Mouse (Mus musculus) MEL (cell line): Measurements from ENCODE around the gene Ppfia1. TPM values are rescaled to one million over a fixed set of nuclear protein-coding genes. Genes with fewer than 3 reads are reported as not detected.

ENCODE experiments used
- DNase-seq: peaks from one replicate; pipeline ENCODE4 v3.0.0; 2011; ENCODE audit warnings: low read depth, low spot score
- H3K27ac ChIP-seq: 2 replicates; pipeline ENCODE4 v1.5.1; 2012; ENCODE audit warnings: low read depth, mild to moderate bottlenecking, control low read depth, low read length, moderate library complexity; ENCODE audit not compliant: control insufficient read depth
- H3K27me3 ChIP-seq, 2 experiments: fragments of 150-350 bp in 1 of 2; sonication (generic) in 1 of 2; 2 replicates each; pipeline ENCODE4 v1.6.1; 2012; ENCODE audit warnings: low read length in 2 of 2, mild to moderate bottlenecking in 2 of 2, improper control_type of control experiment in 1 of 2, moderate library complexity in 1 of 2; ENCODE audit not compliant: insufficient read depth in 2 of 2, control insufficient read depth in 1 of 2
- H3K36me3 ChIP-seq, 2 experiments: 2 replicates each; pipeline ENCODE4 v1.6.1; 2012 to 2014; ENCODE audit warnings: low read length in 2 of 2, improper control_type of control experiment in 1 of 2, inconsistent platforms in 1 of 2, mild to moderate bottlenecking in 1 of 2; ENCODE audit not compliant: insufficient read depth in 2 of 2, control insufficient read depth in 1 of 2
- H3K4me1 ChIP-seq, 2 experiments: fragments of 150-350 bp in 1 of 2; sonication (generic) in 1 of 2; 2 replicates each; pipeline ENCODE4 v1.6.1; 2012; ENCODE audit warnings: low read length in 2 of 2, improper control_type of control experiment in 1 of 2, mild to moderate bottlenecking in 1 of 2; ENCODE audit not compliant: insufficient read depth in 2 of 2, control insufficient read depth in 1 of 2
- H3K4me3 ChIP-seq, 2 experiments: fragments of 150-350 bp in 1 of 2; sonication (generic) in 1 of 2; 2 replicates each; pipeline ENCODE4 v1.5.1; 2012; ENCODE audit warnings: low read depth in 2 of 2, low read length in 2 of 2, mild to moderate bottlenecking in 2 of 2, moderate library complexity in 2 of 2, control low read depth in 1 of 2, improper control_type of control experiment in 1 of 2; ENCODE audit not compliant: control insufficient read depth in 1 of 2, insufficient read depth in 1 of 2
- H3K79me2 ChIP-seq: 2 replicates; pipeline ENCODE4 v1.6.1; 2012; ENCODE audit warnings: mild to moderate bottlenecking, low read length, moderate library complexity; ENCODE audit not compliant: control insufficient read depth, poor library complexity, insufficient read depth
- H3K9ac ChIP-seq: 2 replicates; pipeline ENCODE4 v1.6.1; 2012; ENCODE audit warnings: low read depth, mild to moderate bottlenecking, control low read depth, low read length, moderate library complexity; ENCODE audit not compliant: control insufficient read depth, poor library complexity, severe bottlenecking
- H3K9me3 ChIP-seq: fragments of 150-350 bp; sonication (generic); replicated peaks from 2 replicates; pipeline ENCODE4 v1.6.1; 2012; ENCODE audit warnings: mild to moderate bottlenecking, low read length, improper control_type of control experiment, moderate library complexity; ENCODE audit not compliant: insufficient read depth
- CHD1 ChIP-seq: IDR thresholded peaks from 2 replicates; pipeline ENCODE4 v1.6.1; 2012; ENCODE audit warnings: low read depth, mild to moderate bottlenecking, inconsistent platforms, low read length, improper control_type of control experiment
- CTCF ChIP-seq, 3 experiments: IDR thresholded peaks in 2 of 3; conservative IDR thresholded peaks in 1 of 3; 2 replicates each; pipeline ENCODE4 v1.5.1; 2011 to 2012; ENCODE audit warnings: low read length in 3 of 3, low read depth in 2 of 3, mild to moderate bottlenecking in 2 of 3, improper control_type of control experiment in 1 of 3, inconsistent platforms in 1 of 3, mixed read lengths in 1 of 3, moderate library complexity in 1 of 3; ENCODE audit not compliant: control insufficient read depth in 1 of 3, insufficient read depth in 1 of 3, poor library complexity in 1 of 3, severe bottlenecking in 1 of 3
- E2F4 ChIP-seq: IDR thresholded peaks from 2 replicates; pipeline ENCODE4 v1.6.1; 2011; ENCODE audit warnings: low read depth, low read length, improper control_type of control experiment, borderline replicate concordance
- GATA1 ChIP-seq: IDR thresholded peaks from 2 replicates; pipeline ENCODE4 v1.6.1; 2011; ENCODE audit warnings: low read depth, low read length, improper control_type of control experiment
- HCFC1 ChIP-seq: IDR thresholded peaks from 2 replicates; pipeline ENCODE4 v1.6.1; 2012; ENCODE audit warnings: low read depth, mild to moderate bottlenecking, inconsistent platforms, low read length, improper control_type of control experiment, moderate library complexity
- KAT2A ChIP-seq: conservative IDR thresholded peaks from 2 replicates; pipeline ENCODE4 v1.6.1; 2012; ENCODE audit warnings: low read depth, low read length, improper control_type of control experiment, inconsistent platforms
- MAX ChIP-seq: IDR thresholded peaks from 2 replicates; pipeline ENCODE4 v1.6.1; 2011; ENCODE audit warnings: low read length, improper control_type of control experiment
- MXI1 ChIP-seq: IDR thresholded peaks from 2 replicates; pipeline ENCODE4 v1.6.1; 2011; ENCODE audit warnings: mild to moderate bottlenecking, low read depth, low read length, improper control_type of control experiment
- MYB ChIP-seq: IDR thresholded peaks from 2 replicates; pipeline ENCODE4 v1.6.1; 2011; ENCODE audit warnings: mild to moderate bottlenecking, low read depth, low read length, improper control_type of control experiment
- MYC ChIP-seq: IDR thresholded peaks from 2 replicates; pipeline ENCODE4 v1.6.1; 2011; ENCODE audit warnings: low read depth, mild to moderate bottlenecking, low read length, improper control_type of control experiment, moderate library complexity
- POLR2A ChIP-seq, 2 experiments: IDR thresholded peaks; 2 replicates each; pipeline ENCODE4 v1.6.1; 2011 to 2012; ENCODE audit warnings: low read length in 2 of 2, mild to moderate bottlenecking in 2 of 2, control low read depth in 1 of 2, improper control_type of control experiment in 1 of 2, low read depth in 1 of 2, moderate library complexity in 1 of 2; ENCODE audit not compliant: control insufficient read depth in 1 of 2, insufficient read depth in 1 of 2, poor library complexity in 1 of 2
- POLR2AphosphoS2 ChIP-seq: IDR thresholded peaks from 2 replicates; pipeline ENCODE4 v1.6.1; 2011; ENCODE audit warnings: low read length, improper control_type of control experiment
- POLR2AphosphoS5 ChIP-seq: IDR thresholded peaks from 2 replicates; pipeline ENCODE4 v1.6.1; 2012; ENCODE audit warnings: low read depth, borderline replicate concordance, mild to moderate bottlenecking, inconsistent platforms, low read length, moderate library complexity, mixed read lengths
- RCOR1 ChIP-seq: IDR thresholded peaks from 2 replicates; pipeline ENCODE4 v1.6.1; 2012; ENCODE audit warnings: low read depth, mild to moderate bottlenecking, inconsistent platforms, low read length, improper control_type of control experiment
- SMC3 ChIP-seq: IDR thresholded peaks from 2 replicates; pipeline ENCODE4 v1.6.1; 2011; ENCODE audit warnings: low read depth, low read length, improper control_type of control experiment
- TAL1 ChIP-seq: IDR thresholded peaks from 2 replicates; pipeline ENCODE4 v1.6.1; 2012; ENCODE audit warnings: mild to moderate bottlenecking, inconsistent platforms, low read length, moderate library complexity, mixed read lengths
- TBP ChIP-seq: IDR thresholded peaks from 2 replicates; pipeline ENCODE4 v1.8.0; 2011; ENCODE audit warnings: low read depth, low read length, improper control_type of control experiment
- UBTF ChIP-seq: IDR thresholded peaks from 2 replicates; pipeline ENCODE4 v1.6.1; 2012; ENCODE audit warnings: low read depth, mild to moderate bottlenecking, inconsistent platforms, low read length, improper control_type of control experiment, moderate library complexity, borderline replicate concordance; ENCODE audit not compliant: insufficient read depth
- ZKSCAN1 ChIP-seq: IDR thresholded peaks from 2 replicates; pipeline ENCODE4 v1.6.1; 2012; ENCODE audit warnings: low read depth, mild to moderate bottlenecking, inconsistent platforms, low read length, improper control_type of control experiment, moderate library complexity
- ZNF384 ChIP-seq: IDR thresholded peaks from 2 replicates; pipeline ENCODE4 v1.6.1; 2012; ENCODE audit warnings: low read depth, mild to moderate bottlenecking, inconsistent platforms, low read length, improper control_type of control experiment
- polyA plus RNA-seq, 2 experiments: library from polyadenylated mRNA; stranded (reverse) in 1 of 2; unstranded in 1 of 2; fragments of >175 nt in 1 of 2; fragments of >200 nt in 1 of 2; gene quantifications; 2 replicates each; pipeline versions ENCODE4 v1.2.1 to v1.2.4; 2012; ENCODE audit warnings: low replicate concordance in 2 of 2, low read depth in 1 of 2; ENCODE audit not compliant: insufficient read length in 2 of 2, insufficient read depth in 1 of 2, missing spikeins in 1 of 2
- total RNA-seq: library from RNA; depleted of rRNA; stranded (reverse); fragments of 300-350 nt; gene quantifications from 2 replicates; pipeline ENCODE4 v1.2.3, GENCODE M21; 2012

Gene Ppfia1
- total and polyA plus RNA-seq, 3 experiments, result 38.5 to 53.1 TPM; not detected in 1

DNA sequence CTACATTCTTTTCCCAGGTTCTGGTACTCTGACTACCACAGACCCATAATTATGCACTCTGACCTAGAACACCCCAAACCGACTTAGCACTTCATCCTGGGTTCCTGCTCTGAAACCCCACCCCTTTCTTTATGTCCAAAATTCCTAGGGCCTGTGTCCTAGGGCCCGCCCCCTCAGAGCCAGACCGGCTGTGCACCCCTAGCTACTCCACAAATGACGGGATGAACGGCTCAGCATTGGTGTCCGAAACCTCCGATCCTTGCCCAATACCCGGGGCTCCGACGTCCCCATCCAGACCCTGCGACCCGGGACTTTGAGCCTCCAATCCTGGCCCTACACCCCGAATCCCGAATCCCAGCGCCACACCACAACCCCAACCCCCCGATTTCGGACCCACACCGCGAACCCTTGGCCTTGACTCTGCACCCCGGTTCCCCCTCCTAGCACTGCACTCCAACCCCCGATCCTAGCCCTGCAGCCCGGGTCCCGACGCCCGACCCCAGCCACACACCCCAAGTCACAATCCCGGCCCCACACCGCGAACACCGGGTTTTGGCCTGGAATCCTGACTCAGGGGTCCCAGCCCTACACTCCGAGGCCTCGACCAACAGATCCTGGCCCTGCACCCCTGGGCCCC lies 83.5 kb downstream of the Ppfia1 start:
- peak; percentile 19 for DNase-seq
- H3K4me3 ChIP-seq, result peak overlapping the region; percentile 69 to 86
- peaks cover 22% of the 10 kb centered on the region for H3K79me2 ChIP-seq
- H3K27ac ChIP-seq, result peak overlapping the region; percentile 47
- no peak for TF ChIP-seq TBP
- no peak for TF ChIP-seq RCOR1
- no peak for TF ChIP-seq TAL1
- no peak for TF ChIP-seq POLR2AphosphoS2
- TF ChIP-seq GATA1, result no peak
- no peak for TF ChIP-seq ZKSCAN1
- no peak for TF ChIP-seq POLR2A (IDR thresholded peaks at IDR 0.05; ENCODE audit: control insufficient read depth in 1 of 2, insufficient read depth in 1 of 2, low read depth in 1 of 2, low read length in 2 of 2, poor library complexity in 1 of 2)
- TF ChIP-seq KAT2A, result no peak
- no peak for TF ChIP-seq SMC3
- TF ChIP-seq ZNF384, result no peak
- TF ChIP-seq CHD1, result no peak
- TF ChIP-seq MYB, result no peak
- TF ChIP-seq UBTF, result no peak
- no peak for TF ChIP-seq MAX
- no peak for TF ChIP-seq POLR2AphosphoS5
- no peak for TF ChIP-seq MXI1
- no peak for TF ChIP-seq HCFC1
- peak overlapping the region; percentile 68 for H3K9ac ChIP-seq
- H3K36me3 ChIP-seq, result peaks cover 0 to 4% of the 10 kb centered on the region in 2 experiments; a peak in 1 of 4 replicates
- H3K27me3 ChIP-seq, result no peaks in the 10 kb centered on the region
- no peaks in the 10 kb centered on the region; a peak in 2 of 4 replicates for H3K4me1 ChIP-seq
- H3K9me3 ChIP-seq, result no peaks in the 10 kb centered on the region

DNA sequence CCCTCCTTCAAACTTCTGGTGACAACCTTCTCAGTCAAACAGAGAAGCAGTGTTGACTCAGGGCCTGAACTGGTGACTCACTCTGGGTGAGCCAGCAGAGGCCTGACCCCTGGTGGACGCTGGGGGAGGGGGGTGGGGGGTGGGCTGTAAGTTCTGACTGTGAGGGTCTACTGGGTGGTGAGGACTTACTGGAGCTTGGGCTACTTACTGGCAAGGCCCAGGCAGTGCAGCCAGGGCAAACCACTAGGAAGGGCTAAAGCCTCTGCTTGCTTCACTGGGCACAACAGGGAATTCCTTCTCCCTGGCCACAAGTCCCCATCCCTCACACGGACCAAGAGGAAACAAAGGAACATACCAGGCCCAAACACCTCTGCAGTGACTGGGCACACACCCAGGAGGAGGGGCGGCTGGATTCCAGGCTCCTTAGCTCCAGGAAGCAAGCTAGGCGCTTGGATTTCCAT lies 84.3 kb downstream of the Ppfia1 start:
- Histone ChIP-seq H3K27ac (no peak overlapping the region), H3K9ac (peak overlapping the region; percentile 68), H3K4me1 (no peaks in the 10 kb centered on the region; a peak in 2 of 4 replicates), H3K4me3 (peak overlapping the region in 1 of 2 experiments; percentile 86; a peak in 2 of 4 replicates), H3K27me3 (no peaks in the 10 kb centered on the region), H3K79me2 (peaks cover 22% of the 10 kb centered on the region), H3K36me3 (peaks cover 0 to 4% of the 10 kb centered on the region in 2 experiments; a peak in 1 of 4 replicates), H3K9me3 (no peaks in the 10 kb centered on the region)
- DNase-seq, result peak; percentile 28
- TF ChIP-seq CTCF (IDR thresholded peaks at IDR 0.05 in 2 of 3, conservative IDR thresholded peaks at IDR 0.05 in 1 of 3; ENCODE audit: control insufficient read depth in 1 of 3, insufficient read depth in 1 of 3, low read depth in 2 of 3, low read length in 3 of 3, poor library complexity in 1 of 3, severe bottlenecking in 1 of 3), result peak in 1 of 3 experiments; percentile 30; a peak in 2 of 6 replicates
- no peak for TF ChIP-seq MYC
- TF ChIP-seq E2F4, result no peak
